Mouse (Mus musculus): ENCODE measurements around the gene 6030408B16Rik. TPM values are rescaled to one million over a fixed set of nuclear protein-coding genes. Genes with fewer than 3 reads are reported as not detected.

The 6030408B16Rik gene
- polyA plus RNA-seq, 1 experiment from 2014 or later = 0.13 TPM

- Histone ChIP-seq H3K4me1 (ENCODE audit: control insufficient read depth, insufficient read depth, low read depth, low read length) (peaks cover 6% of the 10 kb centered on the region; the same call in 1 of the 2 replicates), H3K27me3 (replicated peaks; ENCODE audit: control insufficient read depth, insufficient read depth, low read length) (no peaks in the 10 kb centered on the region), H3K9ac (ENCODE audit: low read depth, low read length) (peak overlapping the region; percentile 77), H3K9me3 (ENCODE audit: control insufficient read depth, low read length) (no peaks in the 10 kb centered on the region), H3K4me2 (ENCODE audit: low read length) (peak overlapping the region; percentile 76), H3K27ac (ENCODE audit: low read depth, low read length) (no peak overlapping the region; the same call in 1 of the 2 replicates), H3K4me3 (ENCODE audit: low read length) (peak overlapping the region; percentile 58), H3K36me3 (ENCODE audit: control insufficient read depth, insufficient read depth, low read length) (no peaks in the 10 kb centered on the region)
- ATAC-seq = 0 out of 2 replicates have a peak, but pooled peaks have one; percentile 25
- WGBS = 38% methylated on average over 3 of the region's 3 CpGs
Measured at GRCm38 (mm10) chr15:101253563-101253885, 39.5 kb upstream of the 6030408B16Rik start.

GRCm38 (mm10) chr15:101253886-101254795 lies 38.9 kb upstream of the 6030408B16Rik start, which contains the start of gene Nr4a1:
Gene Nr4a1, plus strand, starts transcription at chr15:101254269.
- Histone ChIP-seq H3K9ac (ENCODE audit: low read depth, low read length) (peak within 1 kb of the TSS; percentile 77), H3K27ac (ENCODE audit: low read depth, low read length) (peak within 1 kb of the TSS; percentile 33), H3K27me3 (replicated peaks; ENCODE audit: control insufficient read depth, insufficient read depth, low read length) (no peaks in the 10 kb centered on the region), H3K36me3 (ENCODE audit: control insufficient read depth, insufficient read depth, low read length) (no peaks in the 10 kb centered on the region), H3K9me3 (ENCODE audit: control insufficient read depth, low read length) (no peaks in the 10 kb centered on the region), H3K4me3 (ENCODE audit: low read length) (peak within 1 kb of the TSS; percentile 58), H3K4me1 (ENCODE audit: control insufficient read depth, insufficient read depth, low read depth, low read length) (peaks cover 6% of the 10 kb centered on the region; the same call in 1 of the 2 replicates), H3K4me2 (ENCODE audit: low read length) (peak within 1 kb of the TSS; percentile 76)
- peak; percentile 56 for ATAC-seq
- WGBS = 1% methylated on average over 61 of the region's 82 CpGs

- Histone ChIP-seq H3K4me1 (ENCODE audit: control insufficient read depth, insufficient read depth, low read depth, low read length) (peaks cover 6% of the 10 kb centered on the region), H3K9me3 (ENCODE audit: control insufficient read depth, low read length) (no peaks in the 10 kb centered on the region), H3K27me3 (replicated peaks; ENCODE audit: control insufficient read depth, insufficient read depth, low read length) (no peaks in the 10 kb centered on the region), H3K9ac (ENCODE audit: low read depth, low read length) (no peak overlapping the region), H3K27ac (ENCODE audit: low read depth, low read length) (no peak overlapping the region), H3K4me2 (ENCODE audit: low read length) (no peak overlapping the region), H3K4me3 (ENCODE audit: low read length) (no peak overlapping the region), H3K36me3 (ENCODE audit: control insufficient read depth, insufficient read depth, low read length) (no peaks in the 10 kb centered on the region)
- no peak for ATAC-seq
- WGBS = 87% methylated on average over 7 of the region's 7 CpGs
Measured at GRCm38 (mm10) chr15:101255842-101256462, 37.1 kb upstream of the 6030408B16Rik start.

- WGBS = 80% methylated on average over 13 of the region's 14 CpGs
- Histone ChIP-seq H3K9ac (ENCODE audit: low read depth, low read length) (no peak overlapping the region), H3K36me3 (ENCODE audit: control insufficient read depth, insufficient read depth, low read length) (no peaks in the 10 kb centered on the region), H3K9me3 (ENCODE audit: control insufficient read depth, low read length) (no peaks in the 10 kb centered on the region), H3K4me2 (ENCODE audit: low read length) (no peak overlapping the region), H3K27me3 (replicated peaks; ENCODE audit: control insufficient read depth, insufficient read depth, low read length) (no peaks in the 10 kb centered on the region), H3K27ac (ENCODE audit: low read depth, low read length) (no peak overlapping the region), H3K4me1 (ENCODE audit: control insufficient read depth, insufficient read depth, low read depth, low read length) (peaks cover 6% of the 10 kb centered on the region), H3K4me3 (ENCODE audit: low read length) (no peak overlapping the region)
- ATAC-seq = no peak
Measured at GRCm38 (mm10) chr15:101256463-101257206, 36.4 kb upstream of the 6030408B16Rik start.

- Histone ChIP-seq H3K27ac (ENCODE audit: low read depth, low read length) (no peak overlapping the region), H3K9ac (ENCODE audit: low read depth, low read length) (no peak overlapping the region), H3K4me2 (ENCODE audit: low read length) (no peak overlapping the region), H3K9me3 (ENCODE audit: control insufficient read depth, low read length) (no peaks in the 10 kb centered on the region), H3K36me3 (ENCODE audit: control insufficient read depth, insufficient read depth, low read length) (no peaks in the 10 kb centered on the region), H3K4me3 (ENCODE audit: low read length) (no peak overlapping the region), H3K4me1 (ENCODE audit: control insufficient read depth, insufficient read depth, low read depth, low read length) (peaks cover 6% of the 10 kb centered on the region), H3K27me3 (replicated peaks; ENCODE audit: control insufficient read depth, insufficient read depth, low read length) (no peaks in the 10 kb centered on the region)
- WGBS = 83% methylated on average over 11 of the region's 11 CpGs
- no peak for ATAC-seq
Measured at GRCm38 (mm10) chr15:101258420-101258819, 34.6 kb upstream of the 6030408B16Rik start.

- WGBS = 89% methylated on average over 3 of the region's 3 CpGs
- Histone ChIP-seq H3K9me3 (ENCODE audit: control insufficient read depth, low read length) (no peaks in the 10 kb centered on the region), H3K9ac (ENCODE audit: low read depth, low read length) (no peak overlapping the region), H3K27me3 (replicated peaks; ENCODE audit: control insufficient read depth, insufficient read depth, low read length) (no peaks in the 10 kb centered on the region), H3K4me3 (ENCODE audit: low read length) (no peak overlapping the region), H3K4me2 (ENCODE audit: low read length) (no peak overlapping the region), H3K36me3 (ENCODE audit: control insufficient read depth, insufficient read depth, low read length) (no peaks in the 10 kb centered on the region), H3K4me1 (ENCODE audit: control insufficient read depth, insufficient read depth, low read depth, low read length) (peaks cover under 1% of the 10 kb centered on the region; the same call in 1 of the 2 replicates), H3K27ac (ENCODE audit: low read depth, low read length) (no peak overlapping the region)
- no peak for ATAC-seq
Measured at GRCm38 (mm10) chr15:101259922-101260321, 33.1 kb upstream of the 6030408B16Rik start.

- H3K4me3 ChIP-seq (ENCODE audit: low read length) = no peak overlapping the region
- 64% methylated on average over 10 of the region's 10 CpGs for WGBS
- peak; percentile 31; the same call in 1 of the 2 replicates for ATAC-seq
Measured at GRCm38 (mm10) chr15:101260387-101260786, 32.6 kb upstream of the 6030408B16Rik start.

GRCm38 (mm10) chr15:101260874-101261622 lies 32.0 kb upstream of the 6030408B16Rik start:
- H3K4me2 ChIP-seq (ENCODE audit: low read length) = no peak overlapping the region
- peaks cover 5% of the 10 kb centered on the region for H3K4me1 ChIP-seq (ENCODE audit: control insufficient read depth, insufficient read depth, low read depth, low read length)
- H3K36me3 ChIP-seq (ENCODE audit: control insufficient read depth, insufficient read depth, low read length) = no peaks in the 10 kb centered on the region
- peak overlapping the region; percentile 29; the same call in 1 of the 2 replicates for H3K27ac ChIP-seq (ENCODE audit: low read depth, low read length)
- H3K4me3 ChIP-seq (ENCODE audit: low read length) = no peak overlapping the region
- ATAC-seq = no peak
- WGBS = 72% methylated on average over 13 of the region's 13 CpGs
- peaks cover 4% of the 10 kb centered on the region; the same call in 1 of the 2 replicates for H3K27me3 ChIP-seq (replicated peaks; ENCODE audit: control insufficient read depth, insufficient read depth, low read length)
- H3K9me3 ChIP-seq (ENCODE audit: control insufficient read depth, low read length) = no peaks in the 10 kb centered on the region
- H3K9ac ChIP-seq (ENCODE audit: low read depth, low read length) = no peak overlapping the region

More at GRCm38 (mm10) chr15:101260387-101260786, 32.6 kb upstream of the 6030408B16Rik start:
- Histone ChIP-seq H3K4me2 (ENCODE audit: low read length) (no peak overlapping the region), H3K36me3 (ENCODE audit: control insufficient read depth, insufficient read depth, low read length) (no peaks in the 10 kb centered on the region), H3K4me1 (ENCODE audit: control insufficient read depth, insufficient read depth, low read depth, low read length) (no peaks in the 10 kb centered on the region; the same call in 1 of the 2 replicates), H3K27me3 (replicated peaks; ENCODE audit: control insufficient read depth, insufficient read depth, low read length) (no peaks in the 10 kb centered on the region), H3K9ac (ENCODE audit: low read depth, low read length) (no peak overlapping the region), H3K9me3 (ENCODE audit: control insufficient read depth, low read length) (no peaks in the 10 kb centered on the region), H3K27ac (ENCODE audit: low read depth, low read length) (no peak overlapping the region)

Measured in hindbrain, embryonic 16.5 days (tissue).